Mouse (Mus musculus) yolk sac, embryonic 10.5 days (tissue): ENCODE measurements around the gene Hemgn.
A peak's percentile ranks its signal among the peaks of the same experiment; 100 is the strongest.

Experiments
- DNase-seq: peaks from one replicate; pipeline ENCODE4 v3.0.0-alpha.2; 2017; ENCODE audit warnings: low spot score

The Hemgn gene

GRCm38 (mm10) chr4:46356351-46357133 is 56.8 kb downstream of the Hemgn start:
- peak; percentile 23 for DNase-seq

GRCm38 (mm10) chr4:46353045-46353444 is 60.3 kb downstream of the Hemgn start:
- DNase-seq = no peak

GRCm38 (mm10) chr4:46349530-46349929 is 63.8 kb downstream of the Hemgn start:
- no peak for DNase-seq

- no peak for DNase-seq
Measured at GRCm38 (mm10) chr4:46348897-46349296, 64.4 kb downstream of the Hemgn start.

- no peak for DNase-seq
Measured at GRCm38 (mm10) chr4:46347580-46348515, 65.5 kb downstream of the Hemgn start.

GRCm38 (mm10) chr4:46347141-46347540 is 66.2 kb downstream of the Hemgn start:
- no peak for DNase-seq

- DNase-seq = no peak
Measured at GRCm38 (mm10) chr4:46346221-46346620, 67.1 kb downstream of the Hemgn start.

GRCm38 (mm10) chr4:46345773-46346100 is 67.6 kb downstream of the Hemgn start:
- DNase-seq = no peak

- DNase-seq = no peak
Measured at GRCm38 (mm10) chr4:46345056-46345772, 68.1 kb downstream of the Hemgn start.

GRCm38 (mm10) chr4:46344288-46344687 is 69.0 kb downstream of the Hemgn start:
- peak; percentile 24 for DNase-seq
